Mouse (Mus musculus): ENCODE results near the gene Hmces. TPM values are rescaled to one million over a fixed set of nuclear protein-coding genes. Genes with fewer than 3 reads are reported as not detected.

Hmces gene
- polyA plus RNA-seq, 1 experiment = 1.4 TPM

GRCm38 (mm10) chr6:87982506-87982905 lies 68.8 kb downstream of the Hmces start:
- Histone ChIP-seq H3K4me3 (replicated peaks) (no peak overlapping the region), H3K27me3 (ENCODE audit: control insufficient read depth) (peaks cover 64% of the 10 kb centered on the region), H3K4me1 (ENCODE audit: control insufficient read depth) (peaks cover 3% of the 10 kb centered on the region; the same call in 1 of the 2 replicates), H3K36me3 (ENCODE audit: control insufficient read depth) (no peaks in the 10 kb centered on the region), H3K9me3 (ENCODE audit: control insufficient read depth, low read length) (no peaks in the 10 kb centered on the region; the same call in 1 of the 2 replicates)
- TF ChIP-seq GATA1 (IDR thresholded peaks at IDR 0.05; ENCODE audit: low read length) = no peak
- no peak for TF ChIP-seq TAL1 (IDR thresholded peaks at IDR 0.05; ENCODE audit: low read length)

Other genes starting within 250 kb of the Hmces start
- 1.7 TPM in 2 replicates for gene Aplf, start 241.7 kb upstream of the Hmces start, polyA plus RNA-seq (2012)
- not detected in 2 replicates for gene Efcc1, start 183.1 kb upstream of the Hmces start, polyA plus RNA-seq (2012)
- gene Gp9, start 135.9 kb upstream of the Hmces start, polyA plus RNA-seq (2012) = 8.1 and 8.8 TPM in 2 replicates
- gene Rab43, start 101.8 kb upstream of the Hmces start, polyA plus RNA-seq (2012) = 22.8 and 70.9 TPM in 2 replicates
- 1.4 and 1.8 TPM in 2 replicates for gene Gm45140, start 78.1 kb upstream of the Hmces start, polyA plus RNA-seq (2012)
- 2.4 and 2.6 TPM in 2 replicates for gene Isy1, start 75.1 kb upstream of the Hmces start, polyA plus RNA-seq (2012)
- gene Cnbp, start 62.8 kb upstream of the Hmces start, polyA plus RNA-seq (2012) = 6.3 and 7.3 TPM in 2 replicates
- gene Copg1, start 26.1 kb upstream of the Hmces start, polyA plus RNA-seq (2012) = 0.85 and 1.3 TPM in 2 replicates
- gene H1fx, start 67.7 kb downstream of the Hmces start, polyA plus RNA-seq (2012) = 0.44 and 0.46 TPM in 2 replicates
- 2.7 and 3.9 TPM in 2 replicates for gene Rab7, start 131.3 kb downstream of the Hmces start, polyA plus RNA-seq (2012)
- 1.2 and 1.4 TPM in 2 replicates for gene Rpn1, start 170.5 kb downstream of the Hmces start, polyA plus RNA-seq (2012)

Measured in erythroblast, embryonic 14.5 days (primary cell).